Mouse (Mus musculus) small intestine, adult 2 months (tissue): ENCODE data around the gene Rbbp9.

Experiments
- CTCF ChIP-seq: fragments of 200-500 bp; IDR thresholded peaks from 2 replicates; pipeline ENCODE4 v1.5.1; 2012; ENCODE audit warnings: low read depth, mild to moderate bottlenecking, control low read depth, inconsistent platforms, low read length, moderate library complexity, mixed read lengths; ENCODE audit not compliant: insufficient replicate concordance, insufficient read length; ENCODE audit errors: extremely low read depth
- POLR2A ChIP-seq: fragments of 200-500 bp; IDR thresholded peaks from 2 replicates; pipeline ENCODE4 v1.6.1; 2012; ENCODE audit warnings: low read depth, mild to moderate bottlenecking, control low read depth, inconsistent platforms, low read length, moderate library complexity

DNA sequence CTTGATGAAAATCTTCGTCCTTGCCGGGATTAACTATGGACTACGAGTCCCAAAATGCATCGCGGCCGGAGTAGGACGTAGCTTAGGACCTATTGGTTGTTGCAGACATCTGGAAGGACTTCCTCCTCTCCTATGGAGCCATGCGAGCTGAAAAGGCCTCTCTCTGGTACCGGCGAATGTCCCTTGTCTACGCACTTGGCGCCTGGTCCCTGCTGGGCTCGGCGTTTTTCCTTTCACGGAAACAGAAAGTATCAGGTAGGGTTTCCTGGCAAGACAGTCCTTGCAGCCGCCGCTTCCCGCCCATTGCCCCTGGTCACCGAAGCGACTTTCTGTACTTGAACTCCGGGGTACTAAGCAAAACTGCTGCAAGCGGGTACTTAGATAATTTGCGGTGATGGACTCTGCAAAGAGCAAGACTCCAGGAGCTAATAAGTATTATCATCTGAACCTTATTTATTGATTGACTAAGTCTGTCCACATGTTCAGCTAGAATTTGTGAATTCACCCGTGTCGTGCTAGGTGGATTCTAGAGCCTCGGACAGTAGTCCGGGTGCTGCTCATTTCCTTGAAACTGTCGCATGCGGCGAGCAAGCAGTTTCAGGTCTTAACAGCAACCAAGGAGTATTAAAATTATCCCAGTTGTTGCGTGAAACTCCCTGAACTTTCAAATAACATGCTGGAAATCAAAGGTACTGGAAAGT is 43.4 kb upstream of the Rbbp9 start, which contains the start of gene Smim26:
- TF ChIP-seq CTCF (no peak), POLR2A (peak; percentile 72)
